Mouse (Mus musculus): Measurements from ENCODE around the gene Eya4. TPM values are rescaled to one million over a fixed set of nuclear protein-coding genes. Genes with fewer than 3 reads are reported as not detected.

The Eya4 gene
- polyA plus RNA-seq, 1 experiment from 2014 or later: 0.75 TPM

DNA sequence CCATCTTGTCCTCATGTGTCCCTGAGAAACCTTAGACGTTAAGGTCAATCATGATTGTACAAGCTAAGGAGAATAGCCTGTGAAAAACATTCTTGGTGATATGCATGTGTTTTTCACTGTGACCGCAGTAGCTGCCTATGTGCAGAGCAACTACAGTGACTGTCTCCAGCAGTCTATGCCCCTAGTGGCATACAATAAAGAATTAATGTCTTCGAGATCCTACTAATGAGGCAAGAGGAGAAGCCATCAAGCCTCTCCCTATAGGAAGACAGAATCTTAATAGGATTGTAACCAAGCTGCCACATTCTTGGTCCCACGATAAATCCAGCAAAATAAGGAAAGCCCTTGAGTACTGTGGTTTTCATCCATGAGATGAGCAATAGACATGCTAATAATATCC, 28.3 kb downstream of the Eya4 start:
- 86% methylated on average over 4 of the region's 4 CpGs for WGBS
- Histone ChIP-seq H3K9ac (no peak overlapping the region), H3K9me3 (no peaks in the 10 kb centered on the region), H3K4me2 (no peak overlapping the region), H3K27ac (no peak overlapping the region), H3K36me3 (no peaks in the 10 kb centered on the region), H3K4me1 (no peaks in the 10 kb centered on the region), H3K27me3 (no peaks in the 10 kb centered on the region), H3K4me3 (no peak overlapping the region)
- ATAC-seq (ENCODE audit: borderline replicate concordance, extremely low read depth, low FRiP score, low TSS enrichment): no peak

DNA sequence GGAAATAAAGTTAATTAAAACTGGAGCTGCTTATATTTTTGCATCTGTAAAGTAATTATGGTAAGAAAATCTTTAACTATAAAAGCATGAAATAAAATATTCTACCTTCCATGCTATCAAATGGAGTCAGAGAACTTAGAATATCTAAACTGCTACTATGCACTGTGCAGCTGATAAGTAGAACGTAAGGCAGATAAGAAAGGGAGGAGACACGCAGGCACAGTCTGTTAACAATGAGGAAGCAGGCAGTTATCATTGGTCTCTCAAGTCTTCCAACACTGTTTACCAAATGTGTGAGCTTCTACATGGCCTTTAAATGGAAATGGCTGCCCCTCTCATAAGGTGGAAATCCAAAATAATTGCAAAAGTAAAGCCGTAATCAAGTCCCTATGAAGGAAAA, 55.0 kb downstream of the Eya4 start:
- WGBS: 57% methylated on average over 3 of the region's 3 CpGs
- Histone ChIP-seq H3K36me3 (no peaks in the 10 kb centered on the region), H3K4me2 (no peak overlapping the region), H3K27ac (no peak overlapping the region), H3K27me3 (no peaks in the 10 kb centered on the region), H3K9ac (no peak overlapping the region), H3K4me1 (no peaks in the 10 kb centered on the region; the same call in 1 of the 2 replicates), H3K4me3 (no peak overlapping the region), H3K9me3 (no peaks in the 10 kb centered on the region)
- ATAC-seq (ENCODE audit: borderline replicate concordance, extremely low read depth, low FRiP score, low TSS enrichment): no peak

DNA sequence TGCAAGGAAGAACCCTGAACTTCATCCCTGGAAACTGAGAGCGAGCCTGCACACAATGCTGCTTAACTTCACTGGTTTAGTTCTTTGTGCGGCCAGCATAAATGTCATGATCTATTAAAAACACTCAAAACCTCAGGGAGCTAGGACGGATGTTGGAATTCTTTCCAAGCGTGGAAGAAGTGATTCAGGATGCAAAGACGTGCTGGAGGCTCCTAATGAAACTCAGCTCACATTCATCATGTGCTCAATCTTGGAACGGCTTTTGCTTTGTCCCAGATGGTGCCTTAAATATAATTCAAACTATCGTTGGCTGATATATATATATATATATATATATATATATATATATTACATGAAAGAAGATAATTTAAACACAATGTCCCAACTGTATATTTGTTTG, 58.1 kb downstream of the Eya4 start:
- H3K9me3 ChIP-seq: no peaks in the 10 kb centered on the region
- peak; percentile 72; the same call in 1 of the 2 replicates for ATAC-seq (ENCODE audit: borderline replicate concordance, extremely low read depth, low FRiP score, low TSS enrichment)

DNA sequence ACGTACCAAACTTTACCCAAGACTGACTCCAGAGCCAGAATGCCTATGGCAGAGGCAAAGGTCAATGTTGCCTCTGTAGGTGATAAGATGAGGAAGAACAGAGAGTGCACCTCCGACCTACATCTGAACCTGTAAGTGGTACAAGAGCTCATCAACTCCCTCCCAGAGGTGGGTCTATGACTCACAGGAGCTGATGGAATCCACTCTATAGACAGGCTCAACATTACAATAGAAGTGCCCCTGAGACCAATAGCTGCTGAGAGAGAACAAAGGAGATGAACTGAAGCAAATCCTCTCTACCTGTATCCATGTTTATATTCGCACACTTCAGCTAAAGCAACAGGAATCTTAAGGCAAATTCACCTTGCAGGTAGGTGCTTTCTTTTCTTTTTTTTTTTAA, 73.2 kb downstream of the Eya4 start:
- no peak overlapping the region for H3K27ac ChIP-seq
- H3K9ac ChIP-seq: no peak overlapping the region
- no peak for ATAC-seq (ENCODE audit: borderline replicate concordance, extremely low read depth, low FRiP score, low TSS enrichment)
- H3K9me3 ChIP-seq: no peaks in the 10 kb centered on the region
- H3K36me3 ChIP-seq: no peaks in the 10 kb centered on the region
- no peaks in the 10 kb centered on the region for H3K4me1 ChIP-seq
- H3K4me3 ChIP-seq: no peak overlapping the region
- no peaks in the 10 kb centered on the region for H3K27me3 ChIP-seq
- no peak overlapping the region for H3K4me2 ChIP-seq
- WGBS: 85% methylated on average over 3 of the region's 3 CpGs

More for the DNA sequence above, 58.1 kb downstream of the Eya4 start:
- H3K27me3 ChIP-seq: no peaks in the 10 kb centered on the region
- H3K36me3 ChIP-seq: no peaks in the 10 kb centered on the region
- WGBS: 37% methylated on average over 7 of the region's 7 CpGs
- no peak overlapping the region for H3K27ac ChIP-seq
- no peak overlapping the region for H3K9ac ChIP-seq
- H3K4me3 ChIP-seq: no peak overlapping the region
- H3K4me1 ChIP-seq: no peaks in the 10 kb centered on the region; the same call in 1 of the 2 replicates
- no peak overlapping the region for H3K4me2 ChIP-seq

DNA sequence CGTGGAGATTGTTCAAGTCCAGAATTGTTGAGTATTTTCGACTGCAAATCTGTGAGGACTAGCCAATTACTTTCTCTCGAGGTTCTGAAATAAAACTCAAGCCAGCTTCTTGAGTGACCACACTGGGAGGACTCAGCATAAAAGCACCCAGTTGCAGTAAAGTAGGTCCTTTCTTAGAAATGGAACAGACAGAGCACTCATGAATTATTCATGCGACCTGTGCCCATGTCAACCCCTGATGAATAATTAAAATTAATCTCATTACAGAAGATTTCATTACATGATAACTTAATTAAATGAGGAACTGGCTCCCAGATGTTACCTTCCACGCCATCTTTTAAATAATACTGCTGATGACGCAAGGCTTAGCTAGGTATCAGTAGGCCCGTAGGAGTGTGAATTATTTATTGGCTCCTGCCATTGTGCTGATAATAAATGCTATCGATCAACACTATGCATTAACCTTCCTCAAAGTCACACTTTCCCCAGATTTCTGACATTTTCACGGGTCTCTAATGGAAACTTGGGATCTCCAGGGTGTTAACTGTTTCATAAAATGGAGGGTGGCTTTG, 79.5 kb downstream of the Eya4 start:
- WGBS: 77% methylated on average over 9 of the region's 9 CpGs
- no peaks in the 10 kb centered on the region for H3K27me3 ChIP-seq
- no peak overlapping the region for H3K4me3 ChIP-seq

DNA sequence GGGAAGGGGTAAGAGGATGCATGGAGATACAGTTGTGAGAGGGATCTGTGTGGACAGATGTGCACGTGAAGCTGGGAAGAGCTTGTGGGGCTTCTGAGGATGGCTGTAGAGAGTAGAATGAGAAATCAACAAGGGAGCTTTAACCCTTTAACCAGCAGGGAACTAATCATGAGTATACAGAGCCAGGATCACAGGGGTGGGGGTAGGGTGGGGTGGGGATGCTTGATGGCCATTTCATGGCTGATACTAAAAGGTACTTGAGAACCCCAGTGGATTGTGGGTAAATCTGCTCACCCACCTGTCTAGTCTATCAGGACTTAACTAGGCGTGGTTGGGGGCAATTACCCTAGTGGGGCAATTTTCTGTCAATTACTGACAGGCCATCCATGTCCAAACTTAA, 80.1 kb downstream of the Eya4 start:
- Histone ChIP-seq H3K9me3 (no peaks in the 10 kb centered on the region), H3K4me2 (no peak overlapping the region), H3K4me1 (no peaks in the 10 kb centered on the region), H3K9ac (no peak overlapping the region), H3K4me3 (no peak overlapping the region), H3K36me3 (no peaks in the 10 kb centered on the region), H3K27ac (no peak overlapping the region), H3K27me3 (no peaks in the 10 kb centered on the region)
- 76% methylated on average over 2 of the region's 2 CpGs for WGBS
- no peak for ATAC-seq (ENCODE audit: borderline replicate concordance, extremely low read depth, low FRiP score, low TSS enrichment)

More for the DNA sequence above, 79.5 kb downstream of the Eya4 start:
- H3K9me3 ChIP-seq: no peaks in the 10 kb centered on the region
- no peak overlapping the region for H3K27ac ChIP-seq
- no peaks in the 10 kb centered on the region for H3K36me3 ChIP-seq
- H3K9ac ChIP-seq: no peak overlapping the region
- no peak for ATAC-seq (ENCODE audit: borderline replicate concordance, extremely low read depth, low FRiP score, low TSS enrichment)
- no peaks in the 10 kb centered on the region for H3K4me1 ChIP-seq
- H3K4me2 ChIP-seq: no peak overlapping the region

DNA sequence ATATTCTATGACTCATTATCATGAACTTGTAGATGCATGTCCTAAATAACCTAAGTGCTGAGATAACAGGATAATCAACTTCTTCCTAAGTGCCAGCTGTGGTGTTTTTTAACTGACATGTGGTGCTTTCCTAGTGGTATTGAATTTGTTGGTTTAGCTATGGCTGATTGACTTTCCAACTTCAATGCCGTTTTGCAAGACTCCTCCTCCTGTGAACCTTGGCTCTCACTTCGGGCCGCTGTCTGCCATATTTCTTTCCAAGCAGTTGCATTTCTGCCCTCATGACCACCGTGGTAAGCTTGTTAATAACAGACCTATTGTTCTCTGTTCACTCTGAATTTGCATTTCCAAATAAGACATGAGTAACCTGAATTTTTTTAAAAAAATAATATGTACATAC, 98.4 kb downstream of the Eya4 start:
- H3K4me3 ChIP-seq: no peak overlapping the region
- no peak overlapping the region for H3K27ac ChIP-seq
- no peak overlapping the region for H3K4me2 ChIP-seq
- 68% methylated on average over 4 of the region's 4 CpGs for WGBS
- H3K4me1 ChIP-seq: no peaks in the 10 kb centered on the region
- no peaks in the 10 kb centered on the region for H3K27me3 ChIP-seq
- no peak overlapping the region for H3K9ac ChIP-seq
- H3K36me3 ChIP-seq: no peaks in the 10 kb centered on the region
- H3K9me3 ChIP-seq: no peaks in the 10 kb centered on the region
- ATAC-seq (ENCODE audit: borderline replicate concordance, extremely low read depth, low FRiP score, low TSS enrichment): no peak

DNA sequence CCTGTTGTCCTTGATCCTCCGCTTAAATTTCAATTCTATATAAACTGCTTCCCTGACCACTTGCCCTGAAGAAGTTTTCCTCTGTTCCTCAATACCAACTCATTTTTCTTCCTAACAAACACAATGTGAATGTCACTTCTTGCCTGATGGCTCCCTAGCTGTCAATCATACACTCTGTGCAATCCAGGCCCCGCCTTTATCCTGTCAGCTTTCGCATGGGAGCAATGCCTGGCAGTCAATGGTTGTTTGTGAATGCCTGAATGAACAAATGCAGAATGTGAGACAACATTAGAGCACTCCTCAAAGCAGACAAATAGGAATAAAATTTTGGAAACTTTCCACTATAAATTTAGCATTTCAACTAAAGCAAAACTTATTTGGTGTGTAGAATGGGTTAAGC, 104.1 kb downstream of the Eya4 start:
- WGBS: 78% methylated on average over 3 of the region's 3 CpGs
- Histone ChIP-seq H3K27ac (no peak overlapping the region), H3K9ac (no peak overlapping the region), H3K4me3 (no peak overlapping the region), H3K9me3 (no peaks in the 10 kb centered on the region), H3K4me1 (no peaks in the 10 kb centered on the region), H3K4me2 (no peak overlapping the region), H3K27me3 (no peaks in the 10 kb centered on the region), H3K36me3 (no peaks in the 10 kb centered on the region)
- ATAC-seq (ENCODE audit: borderline replicate concordance, extremely low read depth, low FRiP score, low TSS enrichment): no peak

DNA sequence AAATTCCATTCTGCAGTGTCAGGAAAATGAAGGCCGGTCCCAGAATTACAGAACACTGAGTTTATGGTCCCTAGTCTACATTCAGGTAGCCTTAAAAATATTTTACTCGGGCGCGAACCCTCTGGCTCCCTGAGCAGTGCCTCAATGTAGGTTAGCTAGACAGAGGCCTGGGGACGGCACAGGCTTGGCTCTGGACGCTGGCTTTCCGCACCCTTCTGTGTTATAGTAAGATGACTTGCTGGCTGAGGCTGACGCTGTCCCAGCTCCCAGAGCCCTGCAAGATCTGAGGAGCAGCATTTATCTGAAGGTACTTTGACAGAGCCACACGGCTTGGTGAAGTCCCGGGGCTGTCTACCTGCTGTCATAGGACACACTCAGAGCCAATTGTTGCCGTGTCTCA, 113.7 kb downstream of the Eya4 start:
- Histone ChIP-seq H3K27ac (no peak overlapping the region), H3K4me1 (no peaks in the 10 kb centered on the region), H3K9me3 (no peaks in the 10 kb centered on the region), H3K36me3 (no peaks in the 10 kb centered on the region), H3K27me3 (no peaks in the 10 kb centered on the region), H3K4me3 (no peak overlapping the region), H3K9ac (no peak overlapping the region), H3K4me2 (no peak overlapping the region)
- 70% methylated on average over 11 of the region's 11 CpGs for WGBS
- ATAC-seq (ENCODE audit: borderline replicate concordance, extremely low read depth, low FRiP score, low TSS enrichment): no peak

DNA sequence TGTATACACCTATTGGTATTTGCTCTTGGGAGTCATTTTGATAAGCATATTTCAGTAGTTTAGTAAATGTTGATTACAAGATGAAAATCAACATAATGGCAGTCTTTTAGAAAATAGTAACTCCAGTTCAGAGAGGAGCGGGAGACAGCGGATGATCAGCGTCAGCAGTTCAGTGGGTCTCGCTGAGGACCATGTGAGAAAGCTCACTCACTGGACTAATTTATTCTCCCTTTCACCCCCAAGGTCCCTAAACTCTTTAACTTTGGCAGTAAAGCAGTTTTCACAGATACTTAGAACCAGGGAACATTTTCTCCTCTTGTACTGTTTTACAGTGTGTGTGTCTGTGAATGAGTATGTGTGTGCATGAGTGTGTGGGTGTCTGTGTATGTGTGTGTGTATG, 115.2 kb downstream of the Eya4 start:
- Histone ChIP-seq H3K9me3 (no peaks in the 10 kb centered on the region), H3K27ac (no peak overlapping the region)
- no peak for ATAC-seq (ENCODE audit: borderline replicate concordance, extremely low read depth, low FRiP score, low TSS enrichment)

DNA sequence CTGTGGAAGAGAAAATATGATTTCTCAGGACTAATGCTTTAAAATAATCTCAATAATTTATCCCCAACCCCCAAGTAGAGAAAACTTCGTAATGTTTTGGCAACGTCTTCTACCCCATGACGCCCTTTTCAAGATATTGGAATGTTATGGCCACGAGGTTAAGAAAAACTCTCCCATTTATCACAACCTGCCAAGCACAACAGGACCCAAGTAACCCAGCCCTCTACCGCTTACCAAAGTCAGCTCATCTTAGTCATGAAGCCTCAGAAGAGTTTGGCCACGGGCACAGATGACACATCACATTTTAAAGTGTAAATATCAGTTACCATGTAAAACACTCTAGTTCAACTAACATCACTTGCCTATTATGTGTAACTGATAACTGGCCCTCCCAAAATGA, 117.2 kb downstream of the Eya4 start:
- 35% methylated on average over 6 of the region's 6 CpGs for WGBS
- ATAC-seq (ENCODE audit: borderline replicate concordance, extremely low read depth, low FRiP score, low TSS enrichment): no peak
- Histone ChIP-seq H3K9ac (no peak overlapping the region), H3K4me1 (no peaks in the 10 kb centered on the region), H3K4me2 (no peak overlapping the region), H3K27me3 (no peaks in the 10 kb centered on the region), H3K4me3 (no peak overlapping the region), H3K9me3 (no peaks in the 10 kb centered on the region), H3K36me3 (no peaks in the 10 kb centered on the region), H3K27ac (no peak overlapping the region)

More for the DNA sequence above, 115.2 kb downstream of the Eya4 start:
- H3K27me3 ChIP-seq: no peaks in the 10 kb centered on the region
- H3K36me3 ChIP-seq: no peaks in the 10 kb centered on the region
- H3K9ac ChIP-seq: no peak overlapping the region
- WGBS: 73% methylated on average over 4 of the region's 4 CpGs
- no peaks in the 10 kb centered on the region for H3K4me1 ChIP-seq
- H3K4me2 ChIP-seq: no peak overlapping the region
- H3K4me3 ChIP-seq: no peak overlapping the region

DNA sequence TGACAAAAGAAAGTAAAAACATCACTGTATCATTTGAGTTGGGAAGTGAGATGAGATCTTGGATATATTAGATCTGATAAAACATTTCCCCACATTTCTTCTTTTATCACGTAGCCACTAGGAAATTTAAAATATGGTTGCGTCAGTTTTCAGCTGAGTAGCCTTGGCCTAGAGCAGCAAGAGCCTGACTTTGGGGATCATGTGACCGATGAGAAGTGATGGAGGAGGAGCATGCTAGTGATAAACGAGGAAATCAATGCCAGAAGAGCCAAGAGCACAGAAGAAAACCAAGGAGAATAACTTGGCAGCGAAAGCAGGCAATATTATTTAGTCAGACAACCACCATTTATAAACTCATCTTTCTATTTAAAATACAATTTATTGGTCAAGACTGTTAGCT, 119.7 kb downstream of the Eya4 start:
- ATAC-seq (ENCODE audit: borderline replicate concordance, extremely low read depth, low FRiP score, low TSS enrichment): no peak
- H3K27ac ChIP-seq: no peak overlapping the region
- no peaks in the 10 kb centered on the region for H3K4me1 ChIP-seq
- no peak overlapping the region for H3K9ac ChIP-seq
- H3K4me2 ChIP-seq: no peak overlapping the region
- no peaks in the 10 kb centered on the region for H3K27me3 ChIP-seq
- WGBS: 59% methylated on average over 5 of the region's 5 CpGs
- H3K9me3 ChIP-seq: no peaks in the 10 kb centered on the region
- H3K36me3 ChIP-seq: no peaks in the 10 kb centered on the region
- no peak overlapping the region for H3K4me3 ChIP-seq

DNA sequence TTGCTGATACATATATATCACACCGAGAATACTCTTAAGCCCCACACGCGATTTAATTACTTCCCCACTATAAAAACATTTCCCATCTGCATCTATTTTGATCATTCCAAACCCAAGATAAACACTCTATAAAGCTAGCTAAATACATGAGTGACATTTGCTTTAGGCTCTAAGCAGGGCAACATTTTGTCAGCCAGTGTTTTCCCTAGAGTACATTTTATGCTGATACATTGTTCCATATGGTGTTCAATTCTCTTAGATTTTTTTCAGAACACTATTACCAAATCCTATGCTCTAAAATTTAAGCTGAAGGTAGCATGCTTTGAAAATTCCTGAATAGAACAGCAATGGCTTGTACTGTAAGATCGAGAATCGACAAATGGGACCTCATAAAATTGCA, 127.2 kb downstream of the Eya4 start:
- no peak for ATAC-seq (ENCODE audit: borderline replicate concordance, extremely low read depth, low FRiP score, low TSS enrichment)
- Histone ChIP-seq H3K9ac (no peak overlapping the region), H3K36me3 (no peaks in the 10 kb centered on the region), H3K27me3 (no peaks in the 10 kb centered on the region), H3K27ac (no peak overlapping the region), H3K4me3 (no peak overlapping the region), H3K4me1 (no peaks in the 10 kb centered on the region), H3K4me2 (no peak overlapping the region), H3K9me3 (no peaks in the 10 kb centered on the region)
- 80% methylated on average over 5 of the region's 5 CpGs for WGBS

All from lung, embryonic 15.5 days (tissue).